Mouse (Mus musculus) CH12.LX (cell line): ENCODE results near the gene Pik3r1.

Source experiments
- CHD1 ChIP-seq: IDR thresholded peaks from 2 replicates; pipeline ENCODE4 v1.6.1; 2012; ENCODE audit warnings: low read depth, low read length, improper control_type of control experiment, inconsistent platforms
- CHD2 ChIP-seq: IDR thresholded peaks from 2 replicates; pipeline ENCODE4 v1.6.1; 2011; ENCODE audit warnings: low read length, improper control_type of control experiment
- CTCF ChIP-seq, 2 experiments: IDR thresholded peaks in 1 of 2; conservative IDR thresholded peaks in 1 of 2; 2 replicates each; pipeline ENCODE4 v1.5.1; 2011 to 2012; ENCODE audit warnings: low read depth in 2 of 2, low read length in 2 of 2, improper control_type of control experiment in 1 of 2, inconsistent platforms in 1 of 2, mild to moderate bottlenecking in 1 of 2, moderate library complexity in 1 of 2
- MAFK ChIP-seq: IDR thresholded peaks from 2 replicates; pipeline ENCODE4 v1.6.1; 2011; ENCODE audit warnings: low read length, improper control_type of control experiment; ENCODE audit not compliant: insufficient replicate concordance
- MAX ChIP-seq: IDR thresholded peaks from 2 replicates; pipeline ENCODE4 v1.6.1; 2011; ENCODE audit warnings: low read length, improper control_type of control experiment
- MAZ ChIP-seq: IDR thresholded peaks from 2 replicates; pipeline ENCODE4 v1.6.1; 2012; ENCODE audit warnings: low read depth, mild to moderate bottlenecking, inconsistent platforms, low read length, improper control_type of control experiment, moderate library complexity
- POLR2A ChIP-seq: IDR thresholded peaks from 2 replicates; pipeline ENCODE4 v1.6.1; 2011; ENCODE audit warnings: low read depth, mild to moderate bottlenecking, improper control_type of control experiment, low read length
- TCF12 ChIP-seq: IDR thresholded peaks from 2 replicates; pipeline ENCODE4 v1.6.1; 2014; ENCODE audit warnings: low read depth, mild to moderate bottlenecking, inconsistent platforms, low read length, improper control_type of control experiment
- ZMIZ1 ChIP-seq: IDR thresholded peaks from 2 replicates; pipeline ENCODE4 v1.6.1; 2012; ENCODE audit warnings: low read depth, mild to moderate bottlenecking, inconsistent platforms, low read length, improper control_type of control experiment

- TF ChIP-seq MAX = no peak
- peak; percentile 80 for TF ChIP-seq TCF12
- TF ChIP-seq CHD1 = no peak
- TF ChIP-seq CTCF (conservative IDR thresholded peaks at IDR 0.05 in 1 of 2, IDR thresholded peaks at IDR 0.05 in 1 of 2; ENCODE audit: low read depth in 2 of 2, low read length in 2 of 2) = no peak
- TF ChIP-seq MAZ = 0 out of 2 replicates have a peak, but pooled peaks have one; percentile 55
- TF ChIP-seq POLR2A = peak; percentile 88
- no peak for TF ChIP-seq CHD2
- no peak for TF ChIP-seq MAFK
- peak; percentile 78; the same call in 1 of the 2 replicates for TF ChIP-seq ZMIZ1
Measured at GRCm38 (mm10) chr13:101692239-101692784, 75.7 kb downstream of the Pik3r1 start.
